In the genomic region with DNA sequence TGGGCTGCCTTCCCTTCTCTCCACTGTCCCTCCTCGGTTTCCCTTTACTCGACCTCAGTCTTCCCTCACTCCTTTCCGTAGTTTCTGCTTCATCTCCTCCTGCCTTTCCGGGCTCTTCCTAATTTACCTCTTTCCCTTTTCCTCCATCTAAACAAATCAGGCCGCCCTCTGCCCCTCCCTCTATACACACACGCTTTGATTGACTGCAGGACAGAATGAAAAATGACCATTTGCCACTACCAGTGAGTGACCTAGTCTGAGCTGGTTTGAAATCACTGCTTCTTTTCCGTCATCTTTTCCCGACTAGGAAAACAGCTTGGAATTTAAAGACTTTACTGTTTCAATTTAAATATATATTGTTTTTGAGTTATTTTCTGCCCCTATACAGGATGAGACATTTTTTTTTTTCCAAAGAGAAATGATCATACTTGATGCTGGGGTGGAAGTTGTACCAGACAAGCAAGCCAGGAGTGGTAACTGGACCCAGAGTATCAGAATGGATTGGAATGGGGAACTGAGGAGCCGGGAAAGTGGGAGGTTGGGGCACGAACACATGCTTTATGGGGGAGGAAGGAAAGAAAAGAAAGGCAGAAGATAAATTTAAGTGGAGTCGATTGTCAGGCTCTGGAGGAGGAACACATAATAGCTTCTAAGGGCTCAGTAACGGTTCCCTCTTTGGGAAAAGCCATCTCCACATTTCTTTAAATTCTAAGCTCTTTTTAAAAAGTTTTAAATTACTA, we compare ENCODE assay signal across 8 mouse cellular contexts.
DNase-seq lines count a peak whose midpoint lies in the region; ATAC-seq and TF ChIP-seq lines count a peak whose summit lies in the region.

No protein-coding gene starts in this region.

- 0 out of 2 replicates have a peak, but pooled peaks cover 3% of the 10 kb centered on the region for H3K4me1 ChIP-seq in lung, embryonic 14.5 days (ENCODE audit: insufficient read depth)
- H3K4me1 ChIP-seq in forebrain, embryonic 10.5 days, result peaks cover 22% of the 10 kb centered on the region
- H3K4me1 ChIP-seq in limb, embryonic 11.5 days (ENCODE audit: control insufficient read depth, insufficient read depth, low read length), result no peaks in the 10 kb centered on the region
- peaks cover 10% of the 10 kb centered on the region for H3K4me1 ChIP-seq in olfactory bulb, adult 2 months (ENCODE audit: control insufficient read depth, insufficient read depth, low read length)

- H3K27me3 ChIP-seq in lung, embryonic 14.5 days (ENCODE audit: insufficient read depth, low read length), result peaks cover 33% of the 10 kb centered on the region
- H3K27me3 ChIP-seq in forebrain, embryonic 10.5 days (ENCODE audit: poor library complexity, severe bottlenecking), result peaks cover 29% of the 10 kb centered on the region
- 0 out of 2 replicates have a peak, but pooled peaks cover 3% of the 10 kb centered on the region for H3K27me3 ChIP-seq in limb, embryonic 11.5 days (ENCODE audit: control insufficient read depth, insufficient read depth, low read length)

- no peak for TF ChIP-seq POLR2A in olfactory bulb, adult 2 months (IDR thresholded peaks at IDR 0.05; ENCODE audit: insufficient read depth, low read depth, low read length)

- H3K9me3 ChIP-seq in lung, embryonic 14.5 days (ENCODE audit: low read depth, low read length), result no peaks in the 10 kb centered on the region
- H3K9me3 ChIP-seq in forebrain, embryonic 10.5 days, result no peaks in the 10 kb centered on the region
- H3K9me3 ChIP-seq in limb, embryonic 11.5 days (ENCODE audit: control insufficient read depth, low read length), result no peaks in the 10 kb centered on the region

- no peaks in the 10 kb centered on the region for H3K36me3 ChIP-seq in lung, embryonic 14.5 days (ENCODE audit: insufficient read depth)
- no peaks in the 10 kb centered on the region for H3K36me3 ChIP-seq in forebrain, embryonic 10.5 days (replicated peaks)
- H3K36me3 ChIP-seq in limb, embryonic 11.5 days (ENCODE audit: control insufficient read depth, insufficient read depth, low read length), result no peaks in the 10 kb centered on the region

- ATAC-seq in lung, embryonic 14.5 days (ENCODE audit: insufficient read depth), result peak; percentile 35; the same call in 1 of the 2 replicates
- no peak for ATAC-seq in limb, embryonic 11.5 days (ENCODE audit: insufficient number of reproducible peaks, low FRiP score, low TSS enrichment, low read depth)

- TF ChIP-seq CTCF in lung, embryonic 14.5 days (IDR thresholded peaks at IDR 0.05; ENCODE audit: low read depth), result no peak
- TF ChIP-seq CTCF in olfactory bulb, adult 2 months (IDR thresholded peaks at IDR 0.05; ENCODE audit: insufficient read depth, low read depth, low read length), result no peak

- H3K4me3 ChIP-seq in lung, embryonic 14.5 days (ENCODE audit: low read depth, low read length), result peak overlapping the region; percentile 49
- peak overlapping the region; percentile 67 for H3K4me3 ChIP-seq in forebrain, embryonic 10.5 days
- H3K4me3 ChIP-seq in limb, embryonic 11.5 days (ENCODE audit: low read depth, low read length), result peak overlapping the region; percentile 65
- peak overlapping the region; percentile 47 for H3K4me3 ChIP-seq in olfactory bulb, adult 2 months (ENCODE audit: insufficient read depth, low read depth, low read length)

- no peak for DNase-seq in lung, embryonic 14.5 days
- no peak for DNase-seq in lung, adult 18-20 months
- DNase-seq in forebrain, embryonic 10.5 days (ENCODE audit: extremely low spot score, low spot score), result no peak
- no peak for DNase-seq in limb, embryonic 11.5 days (ENCODE audit: low spot score)
- no peak for DNase-seq in spleen, postnatal 36 days (ENCODE audit: low spot score in 2 of 2)
- DNase-seq in cerebellum, adult 18-20 months, result no peak
- no peak for DNase-seq in layer of hippocampus, postnatal 36 days

- WGBS in lung, embryonic 14.5 days, result 20% methylated on average over 12 of the region's 12 CpGs
- 25% methylated on average over 12 of the region's 12 CpGs for WGBS in forebrain, embryonic 10.5 days
- WGBS in limb, embryonic 11.5 days, result 19% methylated on average over 12 of the region's 12 CpGs
- WGBS in olfactory bulb, adult 2 months, result 50% methylated on average over 12 of the region's 12 CpGs

- H3K27ac ChIP-seq in lung, embryonic 14.5 days (ENCODE audit: low read depth), result no peak overlapping the region
- peak overlapping the region; percentile 83 for H3K27ac ChIP-seq in forebrain, embryonic 10.5 days
- no peak overlapping the region for H3K27ac ChIP-seq in limb, embryonic 11.5 days (replicated peaks; ENCODE audit: low read depth, low read length)
- H3K27ac ChIP-seq in olfactory bulb, adult 2 months (ENCODE audit: insufficient read depth, low read depth, low read length), result no peak overlapping the region

- H3K9ac ChIP-seq in lung, embryonic 14.5 days, result no peak overlapping the region
- H3K9ac ChIP-seq in limb, embryonic 11.5 days (ENCODE audit: low read length), result peak overlapping the region; percentile 45

- H3K4me2 ChIP-seq in lung, embryonic 14.5 days, result peak overlapping the region; percentile 87
- H3K4me2 ChIP-seq in limb, embryonic 11.5 days (ENCODE audit: low read depth, severe bottlenecking), result peak overlapping the region; percentile 48
